Mouse (Mus musculus) WW6 (cell line): ENCODE measurements at regions not wholly inside any gene's neighbourhood (a gene's known extent, or its start where the extent isn't known, plus 50 kb on each side); places are given as distances from the start of the nearest gene placed in this dataset.
"Not testable (repeated sequence)": the region's sequence is repeated elsewhere in the genome, so short reads cannot be mapped to it uniquely, and the experiment has no call there.

Experiments
- DNase-seq: peaks from one replicate; pipeline ENCODE4 v3.0.0-alpha.2; 2013; ENCODE audit warnings: low read depth, low spot score

DNA sequence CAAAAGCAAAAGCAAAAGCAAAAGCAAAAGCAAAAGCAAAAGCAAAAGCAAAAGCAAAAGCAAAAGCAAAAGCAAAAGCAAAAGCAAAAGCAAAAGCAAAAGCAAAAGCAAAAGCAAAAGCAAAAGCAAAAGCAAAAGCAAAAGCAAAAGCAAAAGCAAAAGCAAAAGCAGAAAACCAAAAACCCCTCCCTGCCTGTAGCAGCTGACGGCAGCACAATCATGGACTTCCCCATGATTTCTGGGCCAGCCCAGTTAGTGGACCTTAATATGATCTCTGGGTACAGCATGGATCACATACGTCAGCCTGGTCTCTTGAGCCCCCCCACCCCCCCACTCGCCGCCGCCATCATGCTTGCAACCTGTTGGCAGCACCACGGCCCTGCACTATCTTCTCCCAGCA is 1004.3 kb downstream of the Car8 start:
- not testable (repeated sequence) for DNase-seq

DNA sequence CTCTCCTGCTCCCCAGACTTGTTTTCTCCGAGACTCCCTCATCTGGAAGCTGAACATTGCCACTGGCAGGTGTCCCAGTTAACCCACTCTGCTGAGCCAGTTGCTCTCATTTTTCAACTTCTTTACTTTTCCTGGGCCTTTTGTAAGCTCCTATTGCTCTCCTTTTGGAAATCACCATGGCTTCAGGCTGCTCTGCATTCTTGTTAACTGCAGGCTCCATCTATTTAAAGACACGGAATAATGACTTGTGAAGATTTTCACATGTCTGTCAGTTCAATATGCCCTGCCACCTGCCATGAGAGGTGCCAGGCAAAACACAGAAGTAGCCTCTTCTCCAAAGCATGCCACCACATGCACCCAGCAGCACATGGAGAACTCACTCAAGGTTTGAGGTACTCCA is 1009.9 kb downstream of the Car8 start:
- DNase-seq = no peak

DNA sequence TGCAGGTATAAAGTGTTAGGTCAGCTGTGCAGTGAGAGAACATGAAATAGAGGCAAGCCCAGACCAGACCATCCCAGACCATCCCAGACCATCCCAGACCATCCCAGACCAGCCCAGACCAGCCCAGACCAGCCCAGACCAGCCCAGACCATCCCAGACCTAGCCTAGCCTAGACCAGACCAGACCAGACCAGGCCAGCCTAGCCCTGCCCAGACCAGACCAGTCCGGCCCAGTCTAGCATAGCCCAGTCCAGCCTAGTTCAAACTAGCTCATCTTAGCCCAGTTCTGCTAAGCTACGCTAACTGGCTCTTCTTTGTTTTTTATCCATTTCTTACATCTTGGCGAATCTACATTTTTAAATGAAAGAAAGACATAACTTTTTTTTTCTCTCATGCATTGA is 1015.9 kb downstream of the Car8 start:
- DNase-seq = no peak

DNA sequence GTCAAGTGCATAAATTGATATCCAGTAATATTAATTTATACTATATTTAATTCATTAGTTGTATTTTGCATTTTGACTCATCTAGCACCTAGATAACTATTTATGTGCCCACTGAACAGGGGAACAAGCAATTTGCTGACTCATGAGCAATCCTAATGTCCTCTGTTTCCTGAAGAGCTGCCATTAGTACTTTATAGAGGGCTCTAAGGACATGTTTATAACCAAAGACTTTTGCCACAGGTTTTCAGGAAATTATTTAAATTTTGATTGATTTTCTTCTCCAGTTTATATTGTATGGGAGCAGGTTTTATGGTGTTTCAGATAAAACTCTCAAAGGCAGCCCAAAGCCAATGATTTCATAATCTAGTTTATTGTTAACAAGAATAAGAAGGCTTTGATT is 1018.4 kb downstream of the Car8 start:
- DNase-seq = no peak

DNA sequence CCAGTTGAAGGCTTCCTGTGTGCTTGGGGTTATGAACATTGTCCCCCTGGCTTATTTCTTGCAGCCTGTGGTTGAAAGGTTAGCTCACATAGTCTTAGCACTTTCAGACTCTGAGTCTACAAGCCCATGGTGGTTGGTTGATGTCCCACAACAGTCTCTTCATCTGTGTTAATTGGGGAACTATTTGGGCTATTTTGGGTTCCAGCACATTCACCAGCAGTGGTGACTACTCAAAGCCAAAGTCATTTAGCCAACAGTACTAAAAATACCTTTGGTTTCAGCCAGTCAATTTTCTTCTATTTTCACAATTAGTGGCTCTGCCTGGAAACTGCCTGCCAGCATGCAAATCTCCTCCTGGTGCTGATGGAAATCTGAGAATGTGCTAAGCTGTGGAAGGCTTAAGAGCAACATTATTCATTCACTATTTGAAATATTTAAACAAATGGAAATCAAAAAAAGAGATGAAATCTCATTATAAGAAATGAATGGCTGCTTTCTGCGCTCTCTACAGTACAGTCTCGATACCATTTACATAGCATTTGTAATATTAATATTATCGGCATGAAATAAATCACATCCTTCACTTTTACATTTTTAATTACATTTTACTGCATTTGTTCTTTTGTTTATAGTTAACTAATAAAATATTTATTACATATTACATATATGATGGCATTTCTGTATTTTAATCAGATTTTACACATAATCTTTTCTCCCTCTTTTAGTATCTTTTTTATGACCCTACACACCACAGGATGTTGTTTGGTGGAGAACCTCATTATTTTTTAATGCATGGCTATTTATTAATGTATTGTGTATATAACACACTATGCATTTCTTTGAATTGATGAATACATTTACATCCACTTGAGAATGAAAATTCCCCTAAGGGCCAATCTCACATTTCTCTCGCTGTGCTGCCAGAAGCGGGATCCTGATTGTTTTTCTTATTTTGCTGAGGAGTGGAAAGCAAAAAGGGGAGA is 1023.5 kb downstream of the Car8 start:
- no peak for DNase-seq

- DNase-seq = no peak
These were observed 1031.9 kb downstream of the Car8 start for GRCm38 (mm10) chr4:7206987-7207386.

- no peak for DNase-seq
These were observed 1037.0 kb downstream of the Car8 start for GRCm38 (mm10) chr4:7201816-7202215.

GRCm38 (mm10) chr4:7199941-7200340 is 1038.9 kb downstream of the Car8 start:
- no peak for DNase-seq

- no peak for DNase-seq
These were observed 1039.8 kb downstream of the Car8 start for GRCm38 (mm10) chr4:7199052-7199451.

DNA sequence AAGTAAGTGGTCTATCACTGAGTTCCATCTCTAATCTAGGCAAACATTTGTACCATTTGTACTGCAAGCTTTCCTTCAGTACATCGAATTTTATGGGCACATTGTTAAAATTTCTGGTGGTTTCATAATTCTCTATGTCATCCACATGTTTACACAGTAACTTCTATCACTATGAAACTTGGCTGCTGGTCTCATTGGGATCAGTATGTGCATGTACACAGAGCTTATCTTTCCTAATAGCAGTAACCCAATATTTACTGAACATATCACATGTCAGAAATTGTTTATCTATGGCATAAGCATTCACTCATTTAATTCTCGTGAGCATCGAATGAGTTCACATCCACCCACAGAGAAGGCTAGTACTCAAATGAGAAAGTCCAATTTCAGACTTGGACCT is 1042.3 kb downstream of the Car8 start:
- no peak for DNase-seq

GRCm38 (mm10) chr4:7195619-7196018 is 1043.2 kb downstream of the Car8 start:
- no peak for DNase-seq

GRCm38 (mm10) chr4:7191912-7192311 is 1046.9 kb downstream of the Car8 start:
- DNase-seq = no peak

- DNase-seq = no peak
These were observed 1047.6 kb downstream of the Car8 start for GRCm38 (mm10) chr4:7191228-7191627.

- no peak for DNase-seq
These were observed 1063.8 kb downstream of the Car8 start for GRCm38 (mm10) chr4:7175030-7175429.

DNA sequence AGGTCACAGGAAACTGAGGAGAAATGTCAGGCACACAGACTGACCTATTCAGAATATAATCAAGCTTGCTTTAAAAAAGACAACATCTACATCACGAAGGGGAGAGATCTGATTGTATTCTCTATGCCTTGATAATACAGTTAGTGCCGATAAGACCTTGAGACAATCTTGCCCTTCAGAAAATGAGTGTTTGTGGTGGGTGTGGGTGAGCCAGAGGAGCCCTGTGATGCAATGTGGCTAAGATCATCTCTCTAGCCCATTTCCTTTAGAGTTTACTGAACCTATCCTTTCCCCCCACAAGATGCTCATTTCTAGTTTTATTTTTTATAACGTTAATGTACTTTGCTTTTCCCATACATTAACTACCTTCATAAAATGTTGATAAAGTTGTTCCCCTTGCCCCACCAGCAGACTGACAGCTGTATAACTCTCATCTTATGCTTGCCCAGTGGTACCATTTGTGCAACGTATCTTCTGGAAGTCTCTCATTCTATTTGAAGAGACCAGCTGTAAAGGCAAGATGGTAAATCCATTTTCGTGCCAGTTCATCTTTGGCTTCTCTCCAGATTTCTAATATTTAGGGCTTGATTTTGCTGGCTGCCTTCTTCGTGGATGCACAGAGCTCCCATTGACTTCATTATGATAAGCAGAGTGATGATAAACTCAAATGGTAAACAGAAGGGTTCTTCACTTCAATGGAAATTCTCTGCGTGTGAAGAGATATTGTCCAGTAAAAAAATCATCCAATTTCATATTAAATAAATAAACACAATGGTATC is 1066.1 kb downstream of the Car8 start:
- no peak for DNase-seq

- DNase-seq = no peak
These were observed 1067.0 kb downstream of the Car8 start for GRCm38 (mm10) chr4:7171637-7172417.

DNA sequence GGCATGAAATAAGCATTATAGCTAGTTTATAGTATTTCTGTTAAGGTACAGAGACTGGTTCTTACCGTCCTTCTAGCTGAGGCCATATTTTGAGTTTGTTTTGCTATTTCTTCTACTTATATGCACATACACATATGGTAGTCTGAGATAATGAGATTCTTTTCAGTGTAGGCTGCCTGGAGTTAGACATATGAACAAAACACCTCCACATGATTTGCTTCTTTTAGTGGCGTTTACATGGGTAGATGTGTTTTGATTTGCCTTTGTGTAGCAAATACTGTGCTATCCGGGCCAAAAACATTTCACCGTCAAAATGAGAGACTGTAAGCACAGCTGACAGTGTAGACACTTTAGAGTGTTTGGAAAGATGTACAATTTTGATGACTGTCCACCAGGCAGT is 1077.4 kb downstream of the Car8 start:
- DNase-seq = no peak

- no peak for DNase-seq
These were observed 1081.0 kb downstream of the Car8 start for GRCm38 (mm10) chr4:7157883-7158282.

DNA sequence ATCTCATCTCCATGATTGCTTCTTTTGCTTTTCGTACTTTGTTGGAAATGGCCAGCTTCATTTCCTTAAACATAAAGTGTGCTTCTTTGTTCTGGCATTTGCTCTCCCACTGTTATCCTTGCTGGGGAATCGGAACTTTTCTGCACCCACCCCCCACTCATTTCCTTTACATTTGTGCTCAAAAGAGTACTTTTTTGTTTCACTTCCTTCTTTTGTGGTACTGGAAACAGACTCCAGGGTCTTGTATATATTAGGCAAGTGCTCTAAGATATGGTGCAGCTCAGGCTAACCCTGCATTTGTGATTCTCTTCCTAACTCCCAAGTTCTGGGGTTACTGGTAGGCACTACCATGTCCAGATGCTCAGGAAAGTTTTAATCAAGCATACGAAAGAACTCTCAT is 1084.6 kb downstream of the Car8 start:
- no peak for DNase-seq

DNA sequence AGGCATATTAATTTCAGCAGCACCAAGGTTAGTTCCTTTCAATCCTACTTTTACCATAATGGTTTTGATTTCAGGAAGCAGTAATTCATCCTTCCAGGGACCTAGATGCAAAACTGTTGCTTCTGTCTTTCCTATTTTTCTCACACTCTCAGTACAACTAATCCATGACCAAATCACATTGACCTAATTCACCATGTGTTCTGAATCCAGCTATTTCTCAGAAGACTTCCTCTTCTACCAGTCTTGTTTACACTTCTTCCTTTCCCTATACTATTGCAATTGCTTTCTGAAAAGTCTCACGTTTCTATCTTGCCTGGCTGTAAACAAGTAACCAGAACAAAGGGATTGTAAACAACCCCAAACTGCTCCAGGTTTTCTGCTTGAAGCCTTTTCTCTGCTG is 1085.0 kb downstream of the Car8 start:
- DNase-seq = no peak

GRCm38 (mm10) chr4:7145756-7146155 is 1093.1 kb downstream of the Car8 start:
- DNase-seq = no peak

- DNase-seq = no peak
These were observed 1094.6 kb downstream of the Car8 start for GRCm38 (mm10) chr4:7144215-7144614.
